Mouse (Mus musculus) midbrain, embryonic 14.5 days (tissue): ENCODE data around the gene Trappc3. TPM values are rescaled to one million over a fixed set of nuclear protein-coding genes. Genes with fewer than 3 reads are reported as not detected.

Experiments used
- ATAC-seq: fragments of 200-750 bp; cut with Nextera tagmentation; 2 replicates; pipeline ENCODE4 v1.8.0; 2017; ENCODE audit warnings: moderate number of reproducible peaks, moderate library complexity; ENCODE audit not compliant: low FRiP score, low TSS enrichment
- DNase-seq: peaks from one replicate; pipeline ENCODE4 v3.0.0-alpha.2; 2015
- H3K27ac ChIP-seq: fragments of 300-500 bp; sonication (generic); replicated peaks from 2 replicates; pipeline ENCODE4 v1.5.1; 2014; ENCODE audit warnings: mild to moderate bottlenecking, low read depth, low read length, moderate library complexity
- H3K27me3 ChIP-seq: fragments of 300-500 bp; sonication (generic); 2 replicates; pipeline ENCODE4 v1.6.1; 2014; ENCODE audit warnings: low read length, control low read depth, mixed read lengths; ENCODE audit not compliant: control insufficient read depth, insufficient read depth
- H3K36me3 ChIP-seq: fragments of 300-500 bp; sonication (generic); 2 replicates; pipeline ENCODE4 v1.6.1; 2014; ENCODE audit warnings: low read length, control low read depth; ENCODE audit not compliant: control insufficient read depth, insufficient read depth
- H3K4me1 ChIP-seq: fragments of 300-500 bp; sonication (generic); 2 replicates; pipeline ENCODE4 v1.6.1; 2014; ENCODE audit warnings: mild to moderate bottlenecking, antibody characterized with exemption, low read length, control low read depth; ENCODE audit not compliant: control insufficient read depth, insufficient read depth
- H3K4me2 ChIP-seq: fragments of 300-500 bp; sonication (generic); 2 replicates; pipeline ENCODE4 v1.6.1; 2014; ENCODE audit warnings: mild to moderate bottlenecking, low read length, moderate library complexity
- H3K4me3 ChIP-seq: fragments of 300-500 bp; sonication (generic); replicated peaks from 2 replicates; pipeline ENCODE4 v1.5.1; 2014; ENCODE audit warnings: low read depth, low read length
- H3K9ac ChIP-seq: fragments of 300-500 bp; sonication (generic); replicated peaks from 2 replicates; pipeline ENCODE4 v1.6.1; 2014; ENCODE audit warnings: mild to moderate bottlenecking, low read length, moderate library complexity
- H3K9me3 ChIP-seq: fragments of 300-500 bp; sonication (generic); 2 replicates; pipeline ENCODE4 v1.6.1; 2016; ENCODE audit warnings: low read length, control low read depth, mixed read lengths; ENCODE audit not compliant: control insufficient read depth
- WGBS: fragments of 180-500 bp; shearing (Covaris S2); extraction: QIAGEN DNeasy Blood & Tissue Kit; methylation state at CpG from one replicate; pipeline ENCODE4 v1.1.7; 2014; 5-methylcytosine and 5-hydroxymethylcytosine counted together
- polyA plus RNA-seq: library from polyadenylated mRNA; unstranded; fragments of >200 nt; fragmentation: Nextera tagmentation; extraction: Ambion mirVana; gene quantifications from 2 replicates; pipeline ENCODE4 v1.2.1, GENCODE M21; 2014

The Trappc3 gene
- polyA plus RNA-seq, 1 experiment from 2014 or later = 37.1 TPM

DNA sequence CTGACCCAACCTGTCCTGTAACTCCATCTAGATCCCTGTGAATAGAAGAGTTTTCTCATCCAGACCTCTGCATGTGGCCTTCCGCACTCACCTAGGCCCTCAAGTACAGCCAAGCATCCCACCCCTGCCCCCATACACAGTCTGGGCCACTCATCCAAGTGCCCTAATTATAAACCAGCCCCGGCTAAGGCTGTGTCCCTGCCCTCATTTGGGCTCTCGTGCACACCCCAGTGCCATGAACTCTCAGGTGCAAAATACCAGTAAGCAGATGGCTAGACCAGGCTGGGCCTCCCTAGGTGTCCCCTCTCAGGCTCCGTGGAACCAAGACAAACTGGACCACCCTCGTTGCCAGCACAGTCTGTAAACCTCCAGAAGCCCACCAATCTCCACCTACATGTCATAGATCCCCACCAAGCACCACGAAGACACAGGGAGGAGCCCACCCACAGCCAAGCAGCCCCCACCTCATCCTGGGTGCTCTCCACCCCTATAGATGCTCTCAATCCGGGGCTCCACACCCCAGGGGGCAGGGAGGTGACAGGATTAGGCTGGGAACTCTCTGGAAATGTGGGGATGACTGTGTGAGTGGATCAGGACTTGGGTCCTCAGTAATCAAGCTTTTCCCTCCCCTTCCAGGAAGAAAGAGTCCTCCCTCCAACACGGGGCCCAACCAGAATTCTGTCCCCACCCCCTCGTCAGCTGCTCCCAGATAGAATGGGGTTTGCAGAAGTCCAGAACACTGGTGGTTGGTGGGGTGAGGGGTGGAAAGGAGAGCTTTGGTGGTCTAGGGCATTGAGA is 7.6 kb upstream of the Trappc3 start:
- WGBS = 14% methylated on average over 9 of the region's 9 CpGs
- DNase-seq (peak; percentile 55), ATAC-seq (no peak)

DNA sequence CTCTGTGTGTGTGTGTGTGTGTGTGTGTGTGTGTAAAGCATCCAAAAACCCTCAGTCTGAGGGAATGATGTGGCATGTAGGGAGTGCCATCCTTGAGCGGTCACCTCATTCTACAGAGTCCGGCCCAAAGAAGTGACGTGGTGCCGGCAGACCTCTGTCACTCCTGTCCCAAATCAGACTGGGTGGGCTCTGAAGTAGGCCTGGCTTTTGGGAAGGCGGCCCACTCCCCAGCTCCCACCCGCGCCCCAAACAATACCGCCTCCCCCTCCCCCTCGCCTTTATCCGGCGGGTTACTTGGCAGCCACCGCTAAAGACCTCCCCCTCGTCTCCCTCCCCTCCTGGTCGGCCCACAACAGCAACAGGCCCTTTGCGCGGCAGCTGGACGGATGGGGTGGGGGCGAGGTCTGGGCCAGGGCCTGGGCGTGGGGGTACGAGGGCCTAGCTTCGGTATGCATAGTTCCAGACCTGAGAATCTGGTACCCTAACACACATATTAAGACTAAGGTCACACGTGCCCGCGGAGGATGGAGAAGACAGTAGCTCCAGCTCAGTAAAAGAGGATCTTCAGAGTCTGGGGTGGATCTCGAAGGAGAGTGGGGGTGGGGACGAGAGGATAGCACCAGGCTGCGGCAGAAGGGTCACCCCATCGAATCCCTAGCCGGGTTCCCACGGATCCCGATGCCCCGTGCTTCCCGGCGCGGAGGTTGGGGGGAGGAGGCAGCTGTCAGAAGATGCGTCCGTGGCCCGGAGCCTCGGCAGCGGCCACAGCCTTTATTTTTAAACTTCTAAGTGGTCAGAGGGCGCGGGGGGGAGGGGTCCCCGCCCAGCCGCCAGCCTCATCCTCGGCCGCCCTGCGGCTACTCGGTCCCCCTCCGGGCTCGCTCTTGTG is 6.8 kb upstream of the Trappc3 start:
- Histone ChIP-seq H3K9ac (peak overlapping the region; percentile 99), H3K27me3 (no peaks in the 10 kb centered on the region), H3K36me3 (no peaks in the 10 kb centered on the region), H3K4me3 (peak overlapping the region; percentile 99), H3K4me1 (peaks cover 54% of the 10 kb centered on the region), H3K9me3 (no peaks in the 10 kb centered on the region), H3K4me2 (peak overlapping the region; percentile 97), H3K27ac (peak overlapping the region; percentile 93)
- DNase-seq = peak; percentile 80
- WGBS = under 1% methylated on average over 50 of the region's 50 CpGs
- peak; percentile 56 for ATAC-seq

More for the DNA sequence above, 7.6 kb upstream of the Trappc3 start:
- peak overlapping the region; percentile 93 for H3K27ac ChIP-seq
- H3K36me3 ChIP-seq = no peaks in the 10 kb centered on the region
- no peaks in the 10 kb centered on the region for H3K27me3 ChIP-seq
- no peaks in the 10 kb centered on the region for H3K9me3 ChIP-seq
- H3K4me1 ChIP-seq = peaks cover 52% of the 10 kb centered on the region
- H3K4me2 ChIP-seq = peak overlapping the region; percentile 97
- peak overlapping the region; percentile 99 for H3K9ac ChIP-seq
- H3K4me3 ChIP-seq = peak overlapping the region; percentile 99

DNA sequence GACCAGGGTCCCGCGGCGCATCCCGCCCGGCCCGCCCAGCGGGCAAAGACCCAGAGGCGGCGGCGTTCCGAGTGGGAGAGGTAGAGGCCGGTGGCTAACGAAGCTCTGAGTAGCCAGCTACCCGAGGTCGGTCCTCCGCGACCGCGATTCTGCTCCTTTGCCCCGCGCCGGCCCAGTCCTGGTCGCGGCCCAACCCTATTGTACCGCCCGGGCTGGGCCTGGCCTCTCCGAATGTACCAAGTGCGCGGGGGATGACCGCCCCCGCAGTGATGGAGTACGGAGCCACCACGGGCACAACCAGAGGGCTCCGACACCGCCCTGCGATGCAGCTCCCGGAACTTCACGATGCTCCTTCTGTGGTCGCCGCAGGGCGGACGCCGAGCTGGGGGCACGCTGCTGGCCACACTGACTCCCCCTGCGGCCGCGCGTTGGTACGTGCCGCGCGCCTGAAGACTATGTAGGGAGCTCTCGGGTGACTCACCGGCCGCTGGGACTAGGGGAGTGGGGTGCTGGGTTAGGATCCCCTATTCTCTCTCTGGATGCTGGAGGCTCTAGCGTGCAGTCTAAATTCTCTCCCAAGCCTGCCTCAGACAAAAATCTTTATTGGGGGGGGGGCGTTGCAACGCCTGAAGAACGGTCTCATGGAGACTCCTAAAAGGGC is 5.9 kb upstream of the Trappc3 start, which contains the start of gene Map7d1:
Map7d1 (minus strand) TSS at position 213 of the 661 bp plus-strand sequence.
- Histone ChIP-seq H3K9me3 (no peaks in the 10 kb centered on the region), H3K27ac (peak within 1 kb of the TSS; percentile 93), H3K4me2 (peak within 1 kb of the TSS; percentile 97), H3K4me1 (peaks cover 57% of the 10 kb centered on the region), H3K9ac (peak within 1 kb of the TSS; percentile 99), H3K27me3 (no peaks in the 10 kb centered on the region), H3K4me3 (peak within 1 kb of the TSS; percentile 99), H3K36me3 (no peaks in the 10 kb centered on the region)
- under 1% methylated on average over 59 of the region's 59 CpGs for WGBS
- DNase-seq (peak; percentile 92), ATAC-seq (peak; percentile 83)

GRCm38 (mm10) chr4:126256967-126257881 is 4.9 kb upstream of the Trappc3 start:
- no peak for ATAC-seq
- Histone ChIP-seq H3K27me3 (no peaks in the 10 kb centered on the region), H3K9ac (peak overlapping the region; percentile 99), H3K4me1 (peaks cover 47% of the 10 kb centered on the region), H3K4me3 (peak overlapping the region; percentile 99), H3K36me3 (no peaks in the 10 kb centered on the region), H3K27ac (peak overlapping the region; percentile 93), H3K4me2 (peak overlapping the region; percentile 97), H3K9me3 (no peaks in the 10 kb centered on the region)
- DNase-seq = peak; percentile 69
- 3% methylated on average over 26 of the region's 26 CpGs for WGBS

DNA sequence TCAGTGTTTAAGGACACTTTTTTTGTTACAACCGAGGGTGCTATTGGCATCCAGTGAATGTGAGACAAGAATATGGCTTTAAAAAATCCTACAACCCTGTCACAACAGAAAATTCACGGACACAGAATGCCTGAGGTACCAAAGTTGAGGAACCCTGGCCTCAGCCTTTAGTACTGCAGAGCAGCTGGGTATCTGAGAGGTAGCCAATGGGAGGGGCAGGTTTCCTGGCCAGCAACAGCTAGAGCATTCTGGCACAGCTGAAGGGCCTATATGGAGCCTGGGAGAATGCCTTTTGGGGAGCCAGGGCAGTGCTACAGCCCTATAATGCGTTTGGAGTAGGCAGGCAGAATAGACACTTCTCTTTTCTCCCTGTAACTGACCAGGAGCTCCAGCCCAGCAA is 3.1 kb upstream of the Trappc3 start:
- H3K9ac ChIP-seq = 0 out of 2 replicates have a peak overlapping the region, but pooled peaks have one; percentile 3
- DNase-seq (no peak), ATAC-seq (no peak)
- H3K9me3 ChIP-seq = no peaks in the 10 kb centered on the region
- H3K4me2 ChIP-seq = 0 out of 2 replicates have a peak overlapping the region, but pooled peaks have one; percentile 34
- no peaks in the 10 kb centered on the region for H3K36me3 ChIP-seq
- peak overlapping the region; percentile 14; the same call in 1 of the 2 replicates for H3K27ac ChIP-seq
- 31% methylated on average over 3 of the region's 3 CpGs for WGBS
- peaks cover 37% of the 10 kb centered on the region for H3K4me1 ChIP-seq
- H3K4me3 ChIP-seq = no peak overlapping the region
- H3K27me3 ChIP-seq = no peaks in the 10 kb centered on the region

GRCm38 (mm10) chr4:126259523-126260160 is 2.5 kb upstream of the Trappc3 start:
- DNase-seq (peak; percentile 59), ATAC-seq (no peak)
- Histone ChIP-seq H3K4me2 (peak overlapping the region; percentile 34), H3K9me3 (no peaks in the 10 kb centered on the region), H3K4me3 (no peak overlapping the region), H3K36me3 (no peaks in the 10 kb centered on the region), H3K4me1 (peaks cover 31% of the 10 kb centered on the region), H3K27ac (peak overlapping the region; percentile 37), H3K27me3 (no peaks in the 10 kb centered on the region), H3K9ac (no peak overlapping the region)
- WGBS = 1% methylated on average over 15 of the region's 15 CpGs

DNA sequence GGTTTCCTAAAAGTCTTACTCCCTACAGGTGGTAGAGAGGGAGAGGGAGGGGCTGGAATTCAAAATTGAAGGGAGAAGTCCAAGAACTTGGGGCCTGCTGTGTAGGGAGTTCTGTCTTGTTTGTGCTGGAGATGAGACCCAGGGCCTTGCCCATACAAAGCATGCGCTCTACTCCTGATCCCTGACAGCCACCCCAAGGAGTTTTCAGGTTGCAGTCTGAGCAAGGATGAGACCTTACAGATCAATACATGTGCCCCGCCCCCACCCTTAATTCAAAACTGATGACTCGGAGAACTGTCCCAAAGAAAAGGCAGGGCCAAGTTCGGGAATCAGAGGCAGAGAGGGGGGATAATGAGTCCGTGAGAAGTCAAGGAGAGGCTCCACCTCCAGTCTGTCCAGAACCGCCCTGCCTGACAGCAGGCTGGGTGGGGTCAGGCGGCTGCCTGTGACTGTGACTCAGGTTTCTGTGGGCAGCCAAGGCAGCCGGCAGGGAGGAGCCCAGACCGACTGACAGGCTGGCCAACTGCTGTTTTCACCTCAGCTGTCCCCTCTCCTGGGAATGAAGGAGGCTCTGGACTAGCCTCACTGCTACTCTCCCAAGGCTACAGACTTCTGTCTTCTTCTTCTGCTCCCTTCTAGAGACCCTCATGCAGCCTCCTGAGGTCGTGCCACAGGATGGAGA is 1.5 kb upstream of the Trappc3 start:
- H3K4me2 ChIP-seq = no peak overlapping the region
- ATAC-seq = no peak
- no peak overlapping the region for H3K27ac ChIP-seq

More for the DNA sequence above, 1.5 kb upstream of the Trappc3 start:
- 8% methylated on average over 10 of the region's 10 CpGs for WGBS
- Histone ChIP-seq H3K9me3 (no peaks in the 10 kb centered on the region), H3K36me3 (no peaks in the 10 kb centered on the region), H3K4me3 (no peak overlapping the region), H3K4me1 (peaks cover 28% of the 10 kb centered on the region), H3K27me3 (no peaks in the 10 kb centered on the region), H3K9ac (no peak overlapping the region)
- no peak for DNase-seq
